Mouse (Mus musculus) bone marrow macrophage, adult 2 months (primary cell): ENCODE measurements around the gene P3h1.

Experiments
- CTCF ChIP-seq: IDR thresholded peaks from 2 replicates; pipeline ENCODE4 v1.5.1; 2012; ENCODE audit warnings: low read depth, mild to moderate bottlenecking, low read length, moderate library complexity
- POLR2A ChIP-seq: IDR thresholded peaks from 2 replicates; pipeline ENCODE4 v1.6.1; 2012; ENCODE audit warnings: mild to moderate bottlenecking, low read depth, low read length, borderline replicate concordance

- no peak for TF ChIP-seq CTCF
- TF ChIP-seq POLR2A: no peak
Observed at GRCm38 (mm10) chr4:119224534-119224933, 8.2 kb upstream of the P3h1 start.
